Mouse (Mus musculus) hindbrain, postnatal 0 days (tissue): ENCODE results near the gene Lrch1. TPM values are rescaled to one million over a fixed set of nuclear protein-coding genes. Genes with fewer than 3 reads are reported as not detected.

Experiments used
- ATAC-seq: fragments of 200-750 bp; cut with Nextera tagmentation; 2 replicates; pipeline ENCODE4 v1.8.0; 2017; ENCODE audit warnings: mild to moderate bottlenecking, moderate TSS enrichment, moderate library complexity
- DNase-seq: peaks from one replicate; pipeline ENCODE4 v3.0.0-alpha.2; 2015; ENCODE audit warnings: low spot score
- H3K27ac ChIP-seq: fragments of 300-500 bp; sonication (generic); 2 replicates; pipeline ENCODE4 v1.5.1; 2014; ENCODE audit warnings: mild to moderate bottlenecking
- H3K27me3 ChIP-seq: fragments of 300-500 bp; sonication (generic); 2 replicates; pipeline ENCODE4 v1.6.1; 2014; ENCODE audit warnings: low read length, mixed read lengths; ENCODE audit not compliant: insufficient read depth
- H3K36me3 ChIP-seq: fragments of 300-500 bp; sonication (generic); 2 replicates; pipeline ENCODE4 v1.6.1; 2014; ENCODE audit warnings: low read length, mixed read lengths; ENCODE audit not compliant: insufficient read depth
- H3K4me1 ChIP-seq: fragments of 300-500 bp; sonication (generic); 2 replicates; pipeline ENCODE4 v1.6.1; 2014; ENCODE audit warnings: antibody characterized with exemption, low read length, mixed read lengths; ENCODE audit not compliant: insufficient read depth
- H3K4me2 ChIP-seq: fragments of 300-500 bp; sonication (generic); 2 replicates; pipeline ENCODE4 v1.6.1; 2014; ENCODE audit warnings: low read depth, mild to moderate bottlenecking, low read length, moderate library complexity, mixed read lengths
- H3K4me3 ChIP-seq: fragments of 300-500 bp; sonication (generic); 2 replicates; pipeline ENCODE4 v1.5.1; 2014; ENCODE audit warnings: low read length
- H3K9ac ChIP-seq: fragments of 300-500 bp; sonication (generic); replicated peaks from 2 replicates; pipeline ENCODE4 v1.6.1; 2014; ENCODE audit warnings: mild to moderate bottlenecking, low read length, moderate library complexity, mixed read lengths
- H3K9me3 ChIP-seq: fragments of 300-500 bp; sonication (generic); 2 replicates; pipeline ENCODE4 v1.6.1; 2016; ENCODE audit warnings: low read length, mixed read lengths
- CTCF ChIP-seq: IDR thresholded peaks from 2 replicates; pipeline ENCODE4 v1.5.1; 2016; ENCODE audit warnings: antibody characterized with exemption, control low read depth, low read depth
- WGBS: fragments of 180-500 bp; shearing (Covaris S2); extraction: QIAGEN DNeasy Blood & Tissue Kit; methylation state at CpG from one replicate; pipeline ENCODE4 v1.1.7; 2014; 5-methylcytosine and 5-hydroxymethylcytosine counted together
- polyA plus RNA-seq: library from polyadenylated mRNA; unstranded; fragments of >200 nt; fragmentation: Nextera tagmentation; extraction: Ambion mirVana; gene quantifications from 2 replicates; pipeline ENCODE4 v1.2.1, GENCODE M21; 2015
- total RNA-seq: library from RNA; depleted of rRNA; stranded (reverse); fragments of >200 nt; gene quantifications from 2 replicates; pipeline ENCODE4 v1.2.3, GENCODE M21; 2014

Gene Lrch1
- total and polyA plus RNA-seq, 2 experiments from 2014 or later: 17.3 to 22.3 TPM

- no peak for ATAC-seq
- H3K4me1 ChIP-seq: peaks cover 10% of the 10 kb centered on the region
- no peak for DNase-seq
These were observed 39.4 kb downstream of the Lrch1 start for GRCm38 (mm10) chr14:74908250-74908649.

GRCm38 (mm10) chr14:74907706-74908105, 40.0 kb downstream of the Lrch1 start:
- H3K36me3 ChIP-seq: no peaks in the 10 kb centered on the region
- peaks cover 10% of the 10 kb centered on the region for H3K4me1 ChIP-seq
- peak overlapping the region; percentile 26; the same call in 1 of the 2 replicates for H3K27ac ChIP-seq
- no peaks in the 10 kb centered on the region for H3K27me3 ChIP-seq
- 65% methylated on average over 8 of the region's 8 CpGs for WGBS
- H3K4me2 ChIP-seq: no peak overlapping the region
- no peaks in the 10 kb centered on the region for H3K9me3 ChIP-seq
- H3K4me3 ChIP-seq: no peak overlapping the region
- ATAC-seq (no peak), DNase-seq (no peak)
- TF ChIP-seq CTCF: no peak
- no peak overlapping the region for H3K9ac ChIP-seq

More at GRCm38 (mm10) chr14:74908250-74908649, 39.4 kb downstream of the Lrch1 start:
- TF ChIP-seq CTCF: no peak
- no peak overlapping the region for H3K4me3 ChIP-seq
- 90% methylated on average over 6 of the region's 6 CpGs for WGBS
- H3K4me2 ChIP-seq: no peak overlapping the region
- H3K36me3 ChIP-seq: no peaks in the 10 kb centered on the region
- no peak overlapping the region for H3K27ac ChIP-seq
- H3K9me3 ChIP-seq: no peaks in the 10 kb centered on the region
- H3K9ac ChIP-seq: no peak overlapping the region
- H3K27me3 ChIP-seq: no peaks in the 10 kb centered on the region

GRCm38 (mm10) chr14:74905990-74906389, 41.7 kb downstream of the Lrch1 start:
- Histone ChIP-seq H3K9ac (no peak overlapping the region), H3K4me3 (no peak overlapping the region), H3K9me3 (no peaks in the 10 kb centered on the region), H3K36me3 (no peaks in the 10 kb centered on the region), H3K27me3 (no peaks in the 10 kb centered on the region), H3K4me1 (peaks cover 10% of the 10 kb centered on the region), H3K4me2 (no peak overlapping the region), H3K27ac (no peak overlapping the region)
- WGBS: 75% methylated on average over 3 of the region's 3 CpGs
- no peak for TF ChIP-seq CTCF
- ATAC-seq: no peak
- DNase-seq: no peak

GRCm38 (mm10) chr14:74904442-74904841, 43.2 kb downstream of the Lrch1 start:
- TF ChIP-seq CTCF: no peak
- Histone ChIP-seq H3K9me3 (no peaks in the 10 kb centered on the region), H3K9ac (no peak overlapping the region), H3K27me3 (no peaks in the 10 kb centered on the region), H3K4me1 (peaks cover 19% of the 10 kb centered on the region), H3K27ac (no peak overlapping the region), H3K36me3 (no peaks in the 10 kb centered on the region), H3K4me2 (no peak overlapping the region), H3K4me3 (no peak overlapping the region)
- WGBS: 92% methylated on average over 5 of the region's 5 CpGs
- ATAC-seq (no peak), DNase-seq (no peak)

- H3K27me3 ChIP-seq: no peaks in the 10 kb centered on the region
These were observed 44.6 kb downstream of the Lrch1 start for GRCm38 (mm10) chr14:74903047-74903446.

DNA sequence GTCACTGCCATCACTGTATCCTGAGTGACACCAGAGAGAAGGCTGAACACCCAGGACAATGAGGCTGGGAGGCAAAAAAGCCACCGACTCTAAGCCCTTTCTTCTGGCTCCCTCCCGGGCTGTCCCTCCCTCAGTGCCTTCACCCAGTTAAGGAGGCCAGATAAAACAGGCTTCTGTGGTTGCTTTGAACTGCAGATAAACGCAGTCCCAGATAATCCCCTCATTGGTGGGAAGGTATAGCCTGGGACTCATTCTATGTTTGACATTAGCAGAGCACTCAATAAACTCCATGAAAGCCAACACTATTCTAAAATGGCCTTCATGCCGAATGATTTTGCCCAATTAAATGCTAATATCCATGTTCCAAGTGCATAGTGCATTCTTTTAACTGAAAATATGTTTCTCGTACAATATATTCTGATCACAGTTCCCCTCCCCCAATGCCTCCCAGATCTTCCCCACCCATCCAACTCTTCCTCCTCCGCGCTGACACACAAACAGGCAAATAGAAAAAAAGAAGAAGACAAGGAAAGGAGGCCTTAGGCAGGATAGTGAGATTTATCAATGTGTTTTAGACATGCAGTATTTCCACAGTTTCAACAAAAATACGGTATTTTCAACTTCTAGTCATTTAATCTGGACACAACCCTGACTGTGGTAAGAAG, 46.8 kb downstream of the Lrch1 start:
- H3K27ac ChIP-seq: no peak overlapping the region
- 60% methylated on average over 8 of the region's 8 CpGs for WGBS
- TF ChIP-seq CTCF: no peak
- H3K27me3 ChIP-seq: no peaks in the 10 kb centered on the region
- DNase-seq: no peak
- ATAC-seq: no peak
- H3K36me3 ChIP-seq: no peaks in the 10 kb centered on the region
- no peak overlapping the region for H3K4me3 ChIP-seq
- no peak overlapping the region for H3K4me2 ChIP-seq
- H3K4me1 ChIP-seq: peaks cover 13% of the 10 kb centered on the region
- H3K9ac ChIP-seq: no peak overlapping the region
- H3K9me3 ChIP-seq: no peaks in the 10 kb centered on the region

More at GRCm38 (mm10) chr14:74903047-74903446, 44.6 kb downstream of the Lrch1 start:
- Histone ChIP-seq H3K36me3 (no peaks in the 10 kb centered on the region), H3K9ac (no peak overlapping the region), H3K4me3 (no peak overlapping the region), H3K27ac (no peak overlapping the region), H3K4me1 (peaks cover 19% of the 10 kb centered on the region), H3K4me2 (no peak overlapping the region), H3K9me3 (no peaks in the 10 kb centered on the region)
- TF ChIP-seq CTCF: no peak
- no peak for DNase-seq
- ATAC-seq: no peak
- WGBS: 70% methylated on average over 4 of the region's 4 CpGs

- Histone ChIP-seq H3K4me1 (peaks cover 9% of the 10 kb centered on the region), H3K27ac (no peak overlapping the region), H3K4me3 (no peak overlapping the region), H3K4me2 (no peak overlapping the region), H3K27me3 (no peaks in the 10 kb centered on the region), H3K9me3 (no peaks in the 10 kb centered on the region), H3K9ac (no peak overlapping the region), H3K36me3 (no peaks in the 10 kb centered on the region)
- WGBS: 58% methylated on average over 13 of the region's 13 CpGs
- no peak for TF ChIP-seq CTCF
- DNase-seq: no peak
- no peak for ATAC-seq
These were observed 47.5 kb downstream of the Lrch1 start for GRCm38 (mm10) chr14:74899953-74900704.
